Mouse (Mus musculus) CH12.LX (cell line): Measurements from ENCODE around the gene Kifap3.

Experiments
- CHD2 ChIP-seq: IDR thresholded peaks from 2 replicates; pipeline ENCODE4 v1.6.1; 2011; ENCODE audit warnings: low read length, improper control_type of control experiment
- CTCF ChIP-seq, 2 experiments: IDR thresholded peaks in 1 of 2; conservative IDR thresholded peaks in 1 of 2; 2 replicates each; pipeline ENCODE4 v1.5.1; 2011 to 2012; ENCODE audit warnings: low read depth in 2 of 2, low read length in 2 of 2, improper control_type of control experiment in 1 of 2, inconsistent platforms in 1 of 2, mild to moderate bottlenecking in 1 of 2, moderate library complexity in 1 of 2
- MYC ChIP-seq: IDR thresholded peaks from 2 replicates; pipeline ENCODE4 v1.6.1; 2011; ENCODE audit warnings: low read depth, mild to moderate bottlenecking, improper control_type of control experiment, low read length

DNA sequence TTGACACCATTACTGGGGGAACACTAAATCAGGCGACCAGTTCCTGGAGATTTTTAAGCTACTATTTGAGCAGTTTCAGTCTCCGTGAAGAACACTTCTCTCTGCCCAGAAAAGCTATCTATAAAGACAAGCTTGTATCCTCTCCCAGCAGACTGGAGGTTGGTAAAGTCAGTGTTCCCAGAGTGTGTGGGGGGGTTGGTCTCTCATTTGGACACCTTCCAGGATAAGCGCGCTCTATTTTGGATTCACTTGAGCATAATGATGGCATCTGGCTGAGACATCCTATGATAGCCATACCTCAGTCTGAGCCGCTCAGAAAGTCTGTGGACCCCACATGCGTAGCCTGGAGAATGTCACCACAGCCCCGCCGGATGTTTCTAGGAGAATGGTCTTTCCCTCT is 144.7 kb downstream of the Kifap3 start:
- TF ChIP-seq CHD2 (no peak), MYC (no peak), CTCF (conservative IDR thresholded peaks at IDR 0.05 in 1 of 2, IDR thresholded peaks at IDR 0.05 in 1 of 2; ENCODE audit: low read depth in 2 of 2, low read length in 2 of 2) (no peak)
